Mouse (Mus musculus) heart, adult 2 months (tissue): ENCODE data around the gene Eps8l3.

ENCODE experiments used
- CTCF ChIP-seq: fragments of 200-600 bp; IDR thresholded peaks from 2 replicates; pipeline ENCODE4 v1.8.1; 2022; ENCODE audit warnings: antibody characterized with exemption, mild to moderate bottlenecking, moderate library complexity
- POLR2A ChIP-seq: fragments of 200-500 bp; IDR thresholded peaks from 2 replicates; pipeline ENCODE4 v1.6.1; 2011; ENCODE audit warnings: mild to moderate bottlenecking, low read depth, low read length, control low read depth; ENCODE audit not compliant: insufficient read depth

DNA sequence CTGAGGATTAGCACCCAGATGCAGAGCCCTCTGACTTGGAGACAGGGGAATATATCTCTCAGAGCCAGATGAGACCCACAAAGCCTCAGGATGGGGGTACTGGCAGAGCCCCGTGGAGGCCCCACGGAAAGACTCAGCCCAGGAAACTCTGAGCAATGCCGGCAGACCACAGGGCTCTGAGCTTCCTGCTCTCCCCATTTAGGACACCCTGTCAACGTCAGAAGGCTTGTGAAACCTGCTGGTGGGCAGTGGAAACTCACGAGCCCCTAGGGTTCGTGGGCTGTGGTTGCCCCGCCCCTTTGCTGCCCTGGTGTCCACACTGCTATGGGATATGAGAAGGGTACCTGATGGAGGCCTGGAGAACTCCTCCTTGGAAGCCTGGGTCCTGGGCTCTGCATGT, 24.2 kb upstream of the Eps8l3 start:
- TF ChIP-seq CTCF (no peak), POLR2A (no peak)
